Mouse (Mus musculus): ENCODE results near the gene AU022252. TPM values are rescaled to one million over a fixed set of nuclear protein-coding genes. Genes with fewer than 3 reads are reported as not detected.

The AU022252 gene
- polyA plus RNA-seq, 1 experiment from 2014 or later, result 26.8 TPM

DNA sequence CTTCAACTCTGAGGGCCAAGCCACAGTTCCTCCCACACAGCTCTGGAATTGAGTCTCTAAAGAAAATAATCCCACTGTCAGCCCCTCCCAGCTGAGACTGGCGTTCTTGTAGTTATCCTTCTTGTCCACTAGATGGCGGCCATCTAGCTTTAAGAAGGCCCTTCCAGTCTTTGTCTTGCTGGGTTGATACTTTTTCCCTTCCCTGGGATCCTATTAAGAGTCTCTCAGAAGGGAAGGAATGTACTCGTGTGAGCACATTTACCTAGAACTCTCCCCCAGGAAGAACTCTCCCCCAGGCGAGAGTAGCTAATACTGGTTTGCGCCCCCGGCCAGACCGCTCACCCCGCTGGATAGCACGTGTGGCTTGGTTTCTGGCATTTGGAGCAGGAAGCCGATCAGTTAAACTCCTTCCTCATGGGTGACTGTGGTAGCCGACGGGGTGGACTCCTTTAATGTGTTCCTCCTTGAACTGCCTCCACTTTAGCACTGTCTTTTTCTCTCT lies 6.7 kb upstream of the AU022252 start:
- H3K27me3 ChIP-seq (replicated peaks), result no peaks in the 10 kb centered on the region
- ATAC-seq (replicated peaks), result peak; percentile 57
- H3K4me2 ChIP-seq, result peak overlapping the region; percentile 8; the same call in 1 of the 2 replicates
- peak overlapping the region; percentile 77 for H3K27ac ChIP-seq
- no peak overlapping the region; the same call in 1 of the 2 replicates for H3K9ac ChIP-seq
- H3K36me3 ChIP-seq (replicated peaks), result peaks cover 31% of the 10 kb centered on the region; the same call in 1 of the 2 replicates
- no peaks in the 10 kb centered on the region for H3K9me3 ChIP-seq
- 37% methylated on average over 12 of the region's 12 CpGs for WGBS
- no peak overlapping the region for H3K4me3 ChIP-seq
- H3K4me1 ChIP-seq, result peaks cover 7% of the 10 kb centered on the region

DNA sequence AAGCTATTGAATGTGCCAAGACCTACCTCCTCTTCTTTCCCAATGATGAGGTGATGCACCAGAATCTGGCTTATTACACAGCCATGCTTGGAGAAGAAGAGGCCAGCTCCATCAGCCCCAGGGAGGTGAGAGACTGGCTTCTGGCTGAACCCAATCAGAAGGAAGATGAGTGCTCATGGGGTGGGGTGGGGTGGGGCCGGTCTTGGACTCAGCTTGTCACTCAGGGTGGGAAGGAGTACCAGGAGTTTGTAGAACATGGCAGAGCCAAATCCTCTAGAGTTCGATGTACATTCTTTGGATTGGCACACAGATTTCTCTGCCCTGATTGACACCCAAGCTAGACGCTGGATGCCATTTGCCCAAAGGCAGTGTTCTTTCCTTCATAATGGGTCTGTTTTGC lies 6.1 kb upstream of the AU022252 start:
- Histone ChIP-seq H3K36me3 (replicated peaks) (peaks cover 28% of the 10 kb centered on the region; the same call in 1 of the 2 replicates), H3K9ac (no peak overlapping the region)
- 77% methylated on average over 3 of the region's 3 CpGs for WGBS

DNA sequence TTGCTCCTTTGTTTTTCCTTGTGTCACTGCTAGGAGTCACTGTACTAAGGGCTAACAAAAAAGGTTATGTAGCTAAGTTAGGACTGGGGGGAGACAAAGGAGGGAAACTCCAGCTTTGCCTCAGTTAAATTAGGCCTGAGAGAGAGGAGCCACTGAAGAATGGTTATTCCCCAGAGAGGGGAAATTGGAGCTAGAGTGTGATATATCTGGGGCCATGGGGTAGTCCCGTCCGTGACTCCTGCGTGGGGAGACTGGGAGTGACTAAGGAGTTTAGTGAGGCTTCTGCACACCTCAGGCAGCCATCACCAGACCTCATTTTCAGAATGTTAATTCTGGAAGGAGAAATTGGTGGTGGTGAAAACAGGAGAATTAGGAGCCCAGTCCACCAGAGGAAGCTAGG lies 1.8 kb upstream of the AU022252 start:
- peaks cover 10% of the 10 kb centered on the region; the same call in 1 of the 2 replicates for H3K36me3 ChIP-seq (replicated peaks)
- H3K4me3 ChIP-seq, result peak overlapping the region; percentile 58
- H3K27me3 ChIP-seq (replicated peaks), result no peaks in the 10 kb centered on the region
- WGBS, result 81% methylated on average over 3 of the region's 3 CpGs
- no peak overlapping the region for H3K27ac ChIP-seq
- ATAC-seq (replicated peaks), result no peak
- H3K4me2 ChIP-seq, result peak overlapping the region; percentile 77
- H3K9me3 ChIP-seq, result no peaks in the 10 kb centered on the region
- H3K9ac ChIP-seq, result no peak overlapping the region
- H3K4me1 ChIP-seq, result peaks cover 18% of the 10 kb centered on the region

More for the DNA sequence above, 6.1 kb upstream of the AU022252 start:
- no peak for ATAC-seq (replicated peaks)
- H3K27me3 ChIP-seq (replicated peaks), result no peaks in the 10 kb centered on the region
- no peak overlapping the region for H3K4me3 ChIP-seq
- peaks cover 13% of the 10 kb centered on the region for H3K4me1 ChIP-seq
- no peaks in the 10 kb centered on the region for H3K9me3 ChIP-seq
- H3K27ac ChIP-seq, result no peak overlapping the region
- H3K4me2 ChIP-seq, result no peak overlapping the region

DNA sequence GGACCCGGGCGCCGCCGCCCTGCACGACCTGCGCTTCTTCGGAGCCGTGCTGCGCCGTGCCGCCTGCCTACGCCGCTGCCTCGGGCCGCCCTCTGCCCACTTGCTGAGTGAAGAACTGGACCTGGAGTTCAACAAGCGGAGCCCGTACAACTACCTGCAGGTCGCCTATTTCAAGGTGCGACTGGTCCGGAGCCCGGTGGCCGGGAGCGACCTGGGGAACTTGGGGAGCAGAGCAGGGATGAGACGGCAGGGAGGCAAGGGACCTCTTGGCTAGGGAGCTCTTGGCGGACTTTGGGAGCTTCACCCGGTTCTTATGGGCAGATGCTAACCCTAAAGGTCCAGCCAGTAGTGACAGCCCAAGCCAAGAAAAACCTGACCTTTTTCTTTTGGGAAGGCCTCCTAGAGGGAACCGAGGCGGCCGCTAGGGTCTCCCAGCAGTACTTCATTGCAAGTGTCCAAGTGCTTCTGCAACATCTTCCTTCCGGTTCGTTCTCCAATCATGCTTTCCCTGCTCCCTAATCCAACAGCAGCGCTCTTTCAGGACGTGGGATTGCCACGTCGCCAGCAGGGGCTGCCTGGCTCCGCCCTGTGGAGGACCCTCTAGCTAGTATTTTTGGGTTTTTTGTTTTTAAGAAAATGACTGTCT lies 867 bp upstream of the AU022252 start:
- ATAC-seq (replicated peaks), result peak; percentile 10; the same call in 1 of the 2 replicates
- Histone ChIP-seq H3K4me3 (peak overlapping the region; percentile 58), H3K4me2 (peak overlapping the region; percentile 77), H3K27ac (peak overlapping the region; percentile 52), H3K9ac (peak overlapping the region; percentile 58), H3K9me3 (no peaks in the 10 kb centered on the region), H3K27me3 (replicated peaks) (no peaks in the 10 kb centered on the region), H3K36me3 (replicated peaks) (peaks cover 10% of the 10 kb centered on the region; the same call in 1 of the 2 replicates), H3K4me1 (peaks cover 16% of the 10 kb centered on the region)
- WGBS, result under 1% methylated on average over 36 of the region's 36 CpGs

DNA sequence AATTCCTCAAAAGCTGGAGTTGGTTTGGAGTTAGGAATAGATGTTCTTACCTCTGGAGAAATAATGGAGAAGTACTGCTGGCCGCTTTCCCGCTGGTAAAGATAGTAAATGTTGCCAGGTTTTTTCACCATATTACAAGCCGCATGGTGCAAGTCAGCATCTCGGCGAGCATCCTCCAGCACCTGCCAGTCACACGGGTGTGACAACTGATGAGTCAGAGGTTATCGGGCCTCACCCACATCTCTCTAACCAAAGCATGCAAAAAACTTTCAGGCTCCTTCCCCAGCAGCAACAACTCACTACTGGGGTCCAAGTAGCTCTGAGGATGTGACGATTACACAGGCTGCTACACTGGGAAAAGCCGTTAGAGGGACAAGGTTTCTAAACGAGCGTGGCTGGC lies 5.8 kb downstream of the AU022252 start:
- Histone ChIP-seq H3K27ac (no peak overlapping the region), H3K27me3 (replicated peaks) (no peaks in the 10 kb centered on the region), H3K9me3 (no peaks in the 10 kb centered on the region), H3K36me3 (replicated peaks) (peaks cover 13% of the 10 kb centered on the region), H3K4me3 (no peak overlapping the region), H3K4me2 (no peak overlapping the region), H3K9ac (no peak overlapping the region), H3K4me1 (peaks cover 5% of the 10 kb centered on the region; the same call in 1 of the 2 replicates)
- ATAC-seq (replicated peaks), result no peak
- 96% methylated on average over 11 of the region's 11 CpGs for WGBS

GRCm38 (mm10) chr4:119225719-119226118 lies 6.8 kb downstream of the AU022252 start:
- Histone ChIP-seq H3K9ac (no peak overlapping the region), H3K4me1 (no peaks in the 10 kb centered on the region), H3K27ac (no peak overlapping the region), H3K9me3 (no peaks in the 10 kb centered on the region), H3K4me3 (no peak overlapping the region), H3K4me2 (no peak overlapping the region), H3K27me3 (replicated peaks) (no peaks in the 10 kb centered on the region), H3K36me3 (replicated peaks) (peaks cover 13% of the 10 kb centered on the region)
- 89% methylated on average over 9 of the region's 9 CpGs for WGBS
- ATAC-seq (replicated peaks), result no peak

- Histone ChIP-seq H3K4me2 (no peak overlapping the region), H3K27ac (no peak overlapping the region), H3K4me3 (no peak overlapping the region), H3K4me1 (no peaks in the 10 kb centered on the region), H3K9me3 (no peaks in the 10 kb centered on the region), H3K27me3 (replicated peaks) (no peaks in the 10 kb centered on the region), H3K9ac (no peak overlapping the region), H3K36me3 (replicated peaks) (peaks cover 13% of the 10 kb centered on the region)
- WGBS, result 92% methylated on average over 3 of the region's 3 CpGs
- no peak for ATAC-seq (replicated peaks)
Observed at GRCm38 (mm10) chr4:119224534-119224933, 8.0 kb downstream of the AU022252 start.

GRCm38 (mm10) chr4:119223696-119224095 lies 8.8 kb downstream of the AU022252 start:
- ATAC-seq (replicated peaks), result no peak
- Histone ChIP-seq H3K9me3 (no peaks in the 10 kb centered on the region), H3K4me2 (no peak overlapping the region), H3K9ac (no peak overlapping the region), H3K36me3 (replicated peaks) (peaks cover 13% of the 10 kb centered on the region), H3K27me3 (replicated peaks) (no peaks in the 10 kb centered on the region), H3K4me3 (no peak overlapping the region), H3K4me1 (no peaks in the 10 kb centered on the region), H3K27ac (no peak overlapping the region)
- 83% methylated on average over 1 of the region's 1 CpGs for WGBS

DNA sequence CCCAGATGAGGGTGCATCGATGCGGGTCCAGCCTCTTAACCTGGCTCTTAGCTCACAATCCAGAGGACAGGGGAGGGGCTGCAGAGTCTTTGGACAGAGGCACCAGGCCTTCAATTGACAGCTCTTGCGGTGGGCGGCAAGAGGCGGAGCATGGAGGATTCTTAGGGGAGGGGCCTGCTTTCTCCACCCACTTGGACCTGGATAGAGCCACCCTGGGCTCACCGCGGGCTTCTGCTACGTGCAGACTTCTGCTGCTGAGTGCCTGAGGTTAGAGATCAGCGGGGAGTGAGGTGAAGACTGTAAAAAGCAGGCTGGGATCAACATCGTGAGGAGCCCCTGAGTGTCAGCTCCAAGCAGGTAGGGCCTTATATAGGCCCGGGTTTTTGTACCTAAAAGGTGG lies 14.3 kb downstream of the AU022252 start, which contains the start of gene Tmem269:
Tmem269 (minus strand) TSS at position 49 of the 400 bp plus-strand sequence.
- H3K27ac ChIP-seq, result no peak within 1 kb of the TSS
- no peak within 1 kb of the TSS for H3K4me2 ChIP-seq
- no peaks in the 10 kb centered on the region for H3K9me3 ChIP-seq
- no peaks in the 10 kb centered on the region for H3K36me3 ChIP-seq (replicated peaks)
- no peak within 1 kb of the TSS for H3K9ac ChIP-seq
- no peak within 1 kb of the TSS for H3K4me3 ChIP-seq
- ATAC-seq (replicated peaks), result peak; percentile 16; the same call in 1 of the 2 replicates
- 8% methylated on average over 11 of the region's 11 CpGs for WGBS
- no peaks in the 10 kb centered on the region for H3K27me3 ChIP-seq (replicated peaks)
- no peaks in the 10 kb centered on the region for H3K4me1 ChIP-seq

DNA sequence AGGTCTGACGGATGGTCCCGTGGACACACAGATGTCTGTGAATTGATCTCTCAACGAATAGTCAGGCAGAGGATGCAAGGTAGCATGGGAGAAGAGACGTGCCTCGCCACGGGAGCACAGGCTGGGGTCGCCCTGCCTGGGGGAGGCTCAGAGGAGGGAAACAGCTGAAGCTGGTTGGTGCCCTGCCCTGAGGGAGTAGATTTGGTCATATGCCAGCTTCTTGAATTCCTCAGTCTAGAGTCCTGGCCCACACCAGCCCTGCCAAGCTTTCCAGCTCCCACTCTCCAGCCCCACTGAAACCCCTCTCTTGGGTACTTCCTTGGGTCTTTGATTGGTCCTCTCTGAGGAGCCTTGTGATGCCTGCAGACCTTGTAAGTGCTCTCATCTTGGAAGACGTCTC lies 15.8 kb downstream of the AU022252 start:
- WGBS, result 83% methylated on average over 8 of the region's 8 CpGs
- no peaks in the 10 kb centered on the region for H3K36me3 ChIP-seq (replicated peaks)
- no peak overlapping the region for H3K4me3 ChIP-seq
- ATAC-seq (replicated peaks), result no peak
- no peaks in the 10 kb centered on the region for H3K27me3 ChIP-seq (replicated peaks)
- H3K4me1 ChIP-seq, result no peaks in the 10 kb centered on the region
- H3K9me3 ChIP-seq, result no peaks in the 10 kb centered on the region
- H3K4me2 ChIP-seq, result no peak overlapping the region
- no peak overlapping the region for H3K27ac ChIP-seq
- H3K9ac ChIP-seq, result no peak overlapping the region

- 17% methylated on average over 8 of the region's 8 CpGs for WGBS
- H3K9me3 ChIP-seq, result no peaks in the 10 kb centered on the region
- peaks cover 6% of the 10 kb centered on the region; the same call in 1 of the 2 replicates for H3K36me3 ChIP-seq (replicated peaks)
- H3K27ac ChIP-seq, result no peak overlapping the region
- no peaks in the 10 kb centered on the region for H3K4me1 ChIP-seq
- peak; percentile 75 for ATAC-seq (replicated peaks)
- H3K27me3 ChIP-seq (replicated peaks), result no peaks in the 10 kb centered on the region
- no peak overlapping the region for H3K4me2 ChIP-seq
- no peak overlapping the region for H3K9ac ChIP-seq
- H3K4me3 ChIP-seq, result no peak overlapping the region
Observed at GRCm38 (mm10) chr4:119204672-119205071, 27.8 kb downstream of the AU022252 start.

GRCm38 (mm10) chr4:119198105-119198504 lies 34.4 kb downstream of the AU022252 start:
- peaks cover 21% of the 10 kb centered on the region for H3K4me1 ChIP-seq
- ATAC-seq (replicated peaks), result no peak
- no peaks in the 10 kb centered on the region for H3K9me3 ChIP-seq
- H3K4me3 ChIP-seq, result no peak overlapping the region
- H3K36me3 ChIP-seq (replicated peaks), result peaks cover 6% of the 10 kb centered on the region; the same call in 1 of the 2 replicates
- H3K27ac ChIP-seq, result no peak overlapping the region
- 87% methylated on average over 6 of the region's 6 CpGs for WGBS
- no peaks in the 10 kb centered on the region for H3K27me3 ChIP-seq (replicated peaks)
- H3K4me2 ChIP-seq, result peak overlapping the region; percentile 58
- H3K9ac ChIP-seq, result no peak overlapping the region

Data from midbrain, embryonic 15.5 days (tissue).